Mouse (Mus musculus) spleen, adult 2 months (tissue): ENCODE results near the gene Prpf40b. TPM values are rescaled to one million over a fixed set of nuclear protein-coding genes. Genes with fewer than 3 reads are reported as not detected.
"Not testable (repeated sequence)": the region's sequence is repeated elsewhere in the genome, so short reads cannot be mapped to it uniquely, and the experiment has no call there.

Source experiments
- DNase-seq, 2 experiments: peaks; one replicate each; pipeline versions ENCODE4 v3.0.0 to v3.0.0-alpha.2; 2012 to 2021; ENCODE audit warnings: low spot score in 2 of 2, low read depth in 1 of 2
- H3K27ac ChIP-seq: fragments of 200-500 bp; 2 replicates; pipeline ENCODE4 v1.5.1; 2012; ENCODE audit warnings: low read length, inconsistent platforms; ENCODE audit not compliant: insufficient read depth
- H3K27me3 ChIP-seq: fragments of 200-500 bp; 2 replicates; pipeline ENCODE4 v1.6.1; 2012; ENCODE audit warnings: mild to moderate bottlenecking, moderate library complexity, low read length, inconsistent platforms; ENCODE audit not compliant: control insufficient read depth, insufficient read depth
- H3K36me3 ChIP-seq: fragments of 200-500 bp; 2 replicates; pipeline ENCODE4 v1.6.1; 2012; ENCODE audit warnings: mild to moderate bottlenecking, low read length, inconsistent platforms; ENCODE audit not compliant: control insufficient read depth, insufficient read depth
- H3K4me1 ChIP-seq: fragments of 200-500 bp; 2 replicates; pipeline ENCODE4 v1.6.1; 2011; ENCODE audit warnings: inconsistent platforms; ENCODE audit not compliant: control insufficient read depth, insufficient read depth, insufficient read length
- H3K4me3 ChIP-seq: fragments of 200-500 bp; 2 replicates; pipeline ENCODE4 v1.5.1; 2011; ENCODE audit warnings: mild to moderate bottlenecking, inconsistent platforms; ENCODE audit not compliant: insufficient read depth, insufficient read length; ENCODE audit errors: extremely low read depth
- CTCF ChIP-seq: fragments of 200-500 bp; IDR thresholded peaks from 2 replicates; pipeline ENCODE4 v1.5.1; 2011; ENCODE audit warnings: mild to moderate bottlenecking, inconsistent platforms; ENCODE audit not compliant: insufficient read depth, insufficient read length, insufficient replicate concordance; ENCODE audit errors: extremely low read depth
- POLR2A ChIP-seq: fragments of 200-500 bp; IDR thresholded peaks from 2 replicates; pipeline ENCODE4 v1.6.1; 2011; ENCODE audit warnings: low read depth, low read length, inconsistent platforms
- WGBS: fragments of 180-500 bp; shearing (Covaris S2); methylation state at CpG from one replicate; pipeline ENCODE4 v1.1.7; 2018; 5-methylcytosine and 5-hydroxymethylcytosine counted together
- polyA plus RNA-seq: library from polyadenylated mRNA; depleted of rRNA; stranded (reverse); fragments of >200 nt; gene quantifications from 2 replicates; pipeline ENCODE4 v1.2.3, GENCODE M21; 2012; rRNA removed

Gene Prpf40b
- polyA plus RNA-seq: 27.1 and 31.4 TPM in 2 replicates

DNA sequence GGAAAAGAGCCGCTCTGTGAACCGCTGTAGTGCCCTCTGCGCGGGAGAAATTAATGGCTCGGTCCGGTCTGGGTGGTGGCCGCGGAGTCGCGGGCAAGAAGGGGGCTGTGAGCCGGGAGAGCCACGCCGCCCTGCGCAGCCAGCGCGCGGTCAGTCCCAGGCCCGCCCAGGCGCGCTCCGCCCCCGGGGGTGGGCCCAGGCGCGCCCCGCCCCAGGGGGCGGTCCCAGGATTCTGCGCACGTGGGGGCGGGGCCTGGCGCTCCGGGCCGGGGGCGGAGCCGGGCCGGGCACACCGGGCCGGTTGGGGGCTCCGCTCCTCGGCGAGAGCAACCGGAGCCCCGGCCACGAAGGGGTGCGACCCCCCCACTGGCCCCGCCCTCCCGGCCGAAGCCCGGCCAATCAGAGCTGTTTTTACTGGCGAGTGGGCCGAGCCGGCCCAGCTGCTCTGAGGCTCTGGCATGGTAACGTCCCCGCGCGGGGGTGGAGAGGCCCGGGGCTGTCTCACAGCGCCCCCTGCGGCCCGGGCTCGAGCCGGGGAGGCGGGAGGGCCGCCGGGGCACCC lies at the start of gene Prpf40b:
Gene Prpf40b (plus strand): TSS at position 275 of the 562 bp plus-strand sequence.
- Histone ChIP-seq H3K36me3 (no peaks in the 10 kb centered on the region), H3K27me3 (0 out of 2 replicates have a peak, but pooled peaks cover 2% of the 10 kb centered on the region), H3K4me1 (no peaks in the 10 kb centered on the region; the same call in 1 of the 2 replicates), H3K4me3 (peak within 1 kb of the TSS; percentile 73), H3K27ac (no peak within 1 kb of the TSS)
- TF ChIP-seq CTCF (0 out of 2 replicates have a peak, but pooled peaks have one; percentile 24), POLR2A (no peak)
- WGBS: under 1% methylated on average over 64 of the region's 64 CpGs
- DNase-seq: peak; percentile 63 to 83

DNA sequence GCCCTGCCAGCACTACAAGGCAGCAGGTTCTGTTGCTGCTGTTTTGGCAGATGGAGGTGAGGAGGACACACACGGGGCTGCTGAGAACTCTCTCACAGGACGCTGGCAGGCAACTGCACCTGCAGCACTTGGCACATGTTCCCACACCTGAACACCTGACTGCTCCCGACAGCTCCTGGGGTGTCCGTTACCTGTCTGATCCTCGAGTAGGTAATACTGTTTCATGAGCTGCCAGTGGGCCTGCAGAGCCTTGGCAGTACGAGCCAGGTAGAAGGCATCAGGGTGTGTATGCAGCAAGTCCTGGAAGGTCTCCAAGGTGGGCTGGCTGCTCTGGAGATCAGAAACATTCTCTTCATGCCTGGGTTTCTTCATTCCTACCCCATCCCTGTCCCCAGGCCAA lies 48.2 kb upstream of the Prpf40b start:
- DNase-seq, H3K27me3 ChIP-seq, H3K27ac ChIP-seq, H3K4me3 ChIP-seq, H3K4me1 ChIP-seq: not testable (repeated sequence)
- H3K36me3 ChIP-seq: peaks cover 43% of the 10 kb centered on the region
- WGBS: 93% methylated on average over 6 of the region's 6 CpGs

DNA sequence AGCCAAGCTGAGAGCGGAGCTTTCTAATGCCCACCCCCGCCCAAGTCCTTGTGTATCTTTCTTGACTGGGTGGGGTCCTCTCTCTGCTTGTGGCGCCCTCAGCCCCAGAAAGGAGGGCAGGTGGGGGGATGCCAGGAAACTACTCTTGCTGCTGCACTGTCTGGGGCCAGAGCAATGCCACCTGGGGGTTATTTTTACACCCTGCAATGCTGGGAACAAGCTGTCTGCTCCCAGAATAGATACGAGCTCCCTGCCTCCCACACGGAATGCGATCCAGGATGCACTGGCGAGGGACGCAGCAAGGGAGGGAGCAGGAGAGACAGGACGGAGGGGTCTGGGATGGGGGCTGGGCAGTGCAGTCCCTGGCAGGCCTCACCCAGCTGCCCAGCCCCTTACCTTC lies 45.9 kb upstream of the Prpf40b start:
- no peak overlapping the region for H3K27ac ChIP-seq
- 90% methylated on average over 9 of the region's 9 CpGs for WGBS
- H3K4me3 ChIP-seq: no peak overlapping the region
- no peaks in the 10 kb centered on the region for H3K27me3 ChIP-seq
- H3K4me1 ChIP-seq: peaks cover 2% of the 10 kb centered on the region; the same call in 1 of the 2 replicates
- DNase-seq: no peak
- H3K36me3 ChIP-seq: peaks cover 33% of the 10 kb centered on the region
- TF ChIP-seq CTCF (no peak), POLR2A (no peak)

DNA sequence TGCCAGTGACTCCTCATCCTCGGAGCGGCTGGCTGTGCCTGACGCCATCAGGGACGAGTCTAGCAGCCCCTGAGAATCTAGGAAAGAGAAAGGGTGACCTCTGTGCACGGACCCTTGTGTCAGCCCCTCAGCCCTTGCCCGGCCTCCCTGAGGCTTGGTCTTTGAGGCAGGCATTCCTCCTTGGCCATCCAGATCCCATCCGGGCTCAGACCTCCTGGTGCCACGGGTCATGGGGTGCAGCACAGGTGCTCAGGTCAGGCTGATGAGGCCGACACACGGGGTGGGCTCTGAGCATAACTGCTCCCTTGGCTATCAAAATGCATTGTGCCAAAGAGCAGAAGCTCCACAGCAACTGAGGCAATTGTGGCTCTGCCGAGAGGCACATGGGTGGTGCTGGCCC lies 44.9 kb upstream of the Prpf40b start:
- no peak for DNase-seq
- H3K4me1 ChIP-seq: peaks cover 8% of the 10 kb centered on the region; the same call in 1 of the 2 replicates
- TF ChIP-seq CTCF (no peak), POLR2A (no peak)
- no peaks in the 10 kb centered on the region for H3K27me3 ChIP-seq
- H3K27ac ChIP-seq: no peak overlapping the region
- H3K36me3 ChIP-seq: peaks cover 26% of the 10 kb centered on the region
- no peak overlapping the region for H3K4me3 ChIP-seq
- WGBS: 92% methylated on average over 11 of the region's 11 CpGs

DNA sequence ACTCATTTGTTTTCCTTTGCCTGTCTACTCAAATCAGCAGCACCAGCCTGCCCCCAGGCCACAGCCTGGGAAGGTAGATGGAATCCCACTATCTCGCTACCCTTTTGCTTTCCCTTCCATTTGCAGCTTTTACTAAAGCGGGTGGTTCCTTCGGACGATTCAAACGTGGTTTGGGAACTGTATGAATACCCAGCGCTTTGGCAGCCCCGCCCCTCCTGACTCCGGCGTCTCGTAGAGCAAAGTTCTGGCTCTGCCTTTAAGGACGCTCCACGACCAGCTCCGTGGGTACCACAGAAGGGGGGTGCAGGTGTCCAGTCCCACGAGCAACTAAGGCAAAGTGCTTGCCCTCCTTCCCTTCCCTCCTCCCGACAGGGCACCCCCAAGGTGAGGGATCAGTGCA lies 43.8 kb upstream of the Prpf40b start:
- not testable (repeated sequence) for H3K4me1 ChIP-seq, H3K27ac ChIP-seq, DNase-seq, H3K27me3 ChIP-seq
- Histone ChIP-seq H3K4me3 (peak overlapping the region; percentile 49; the same call in 1 of the 2 replicates), H3K36me3 (peaks cover 18% of the 10 kb centered on the region)
- under 1% methylated on average over 14 of the region's 15 CpGs for WGBS

DNA sequence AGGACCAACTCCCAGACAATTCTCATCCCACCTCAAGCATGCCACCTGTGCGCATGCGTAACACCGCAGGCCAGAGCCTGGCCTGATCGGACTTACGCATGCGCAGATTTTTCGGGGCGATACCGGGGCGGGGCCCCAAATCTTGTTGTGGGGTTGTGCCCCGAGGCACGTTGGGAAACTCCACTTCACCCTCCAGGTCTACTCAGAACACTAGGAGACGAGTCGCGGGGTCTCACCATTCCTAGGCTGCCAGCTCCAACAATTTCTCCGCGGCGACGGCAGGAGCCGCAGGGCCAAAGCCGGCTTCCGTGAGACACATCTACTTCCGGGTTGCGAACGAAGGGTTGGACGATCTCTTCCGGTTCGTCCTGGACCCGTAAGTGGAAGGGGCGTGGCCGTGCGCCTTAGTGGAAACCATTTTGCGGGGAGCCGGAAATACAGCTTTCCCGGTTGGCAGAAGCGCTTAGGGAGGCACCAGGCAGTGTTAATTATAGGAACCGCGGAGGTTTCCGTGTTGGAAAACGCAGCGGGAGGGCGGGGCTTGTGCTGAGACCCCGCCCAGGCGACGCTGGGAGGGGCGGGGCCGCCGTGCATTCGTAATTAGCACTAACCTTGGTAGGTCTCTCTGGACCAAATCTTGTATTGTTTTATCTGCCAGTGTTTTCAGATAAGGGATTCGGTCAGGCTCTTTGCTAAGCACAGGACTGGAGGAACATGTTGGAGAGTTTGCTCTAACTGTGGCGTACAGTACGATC lies 43.1 kb upstream of the Prpf40b start, which contains the start of gene Mcrs1:
Gene Mcrs1 (minus strand): TSS at position 336 of the 755 bp plus-strand sequence.
- Histone ChIP-seq H3K27me3 (no peaks in the 10 kb centered on the region), H3K27ac (peak within 1 kb of the TSS; percentile 95), H3K4me3 (peak within 1 kb of the TSS; percentile 93), H3K36me3 (peaks cover 14% of the 10 kb centered on the region), H3K4me1 (peaks cover 8% of the 10 kb centered on the region; the same call in 1 of the 2 replicates)
- WGBS: under 1% methylated on average over 52 of the region's 52 CpGs
- DNase-seq: peak; percentile 93 to 98
- no peak for TF ChIP-seq CTCF
- TF ChIP-seq POLR2A: peak; percentile 13
